Mouse (Mus musculus) NIH3T3 (cell line): ENCODE results near the gene Nxnl2.
"Not testable (repeated sequence)": the region's sequence is repeated elsewhere in the genome, so short reads cannot be mapped to it uniquely, and the experiment has no call there.

ENCODE experiments used
- DNase-seq: peaks from one replicate; pipeline ENCODE4 v3.0.0-alpha.2; 2012; ENCODE audit warnings: low read depth

Gene Nxnl2

DNA sequence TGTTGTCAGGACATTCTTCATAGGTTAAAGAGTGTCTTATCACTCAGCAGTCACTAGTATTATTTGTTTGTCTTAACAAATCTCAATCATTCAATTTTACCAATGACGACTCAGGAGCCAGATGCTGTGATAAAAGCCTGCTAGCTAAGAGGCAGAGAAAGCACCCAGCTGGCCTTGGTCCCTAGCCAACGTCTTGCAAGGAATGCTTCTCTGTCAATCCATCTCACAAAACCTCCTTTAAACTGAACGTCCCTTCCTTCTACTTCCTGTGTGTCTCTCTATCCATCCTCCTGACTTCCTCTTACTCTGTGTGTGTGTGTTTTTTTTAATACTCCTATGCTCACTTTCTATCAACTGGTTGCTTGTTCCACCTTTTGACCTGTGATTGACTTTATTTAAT, 8.5 kb downstream of the Nxnl2 start:
- peak; percentile 18 for DNase-seq

DNA sequence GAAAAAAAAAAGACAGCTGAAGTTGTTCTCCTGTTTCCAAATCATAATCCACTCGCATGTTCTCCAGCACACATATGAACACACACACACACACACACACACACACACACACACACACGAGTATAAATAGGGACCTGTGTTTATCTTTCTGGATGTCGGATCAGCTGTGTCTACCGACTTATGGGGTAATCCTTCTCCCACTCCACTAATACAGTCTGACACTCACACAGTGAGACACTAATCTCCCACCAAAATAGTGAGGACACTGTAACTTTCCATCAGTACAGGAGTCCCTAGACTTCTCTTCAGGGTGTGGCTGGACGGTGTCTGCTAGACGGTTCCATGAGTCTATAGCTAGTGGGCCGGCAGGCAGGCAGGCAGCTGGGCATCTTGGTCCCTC, 11.4 kb downstream of the Nxnl2 start:
- DNase-seq, result no peak

DNA sequence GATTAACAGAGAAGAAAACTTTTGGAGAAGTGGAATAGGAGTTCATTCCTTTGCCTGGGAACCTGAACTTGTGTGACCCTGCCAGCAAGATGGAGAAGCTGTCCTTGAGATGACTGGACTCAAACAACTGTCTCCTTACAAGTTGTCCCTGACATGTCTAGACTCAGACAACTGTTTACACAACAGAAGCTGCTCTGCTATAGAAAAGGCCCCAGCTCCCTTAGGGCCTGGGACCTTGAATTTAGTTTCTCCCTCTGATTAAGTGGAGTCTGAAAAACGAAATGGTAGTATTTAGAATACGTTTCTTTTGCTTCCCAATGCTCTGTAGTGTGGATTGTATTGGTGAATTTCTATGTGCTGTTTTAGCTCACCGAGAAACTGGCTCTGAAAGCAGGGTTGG, 14.1 kb downstream of the Nxnl2 start:
- DNase-seq, result no peak

DNA sequence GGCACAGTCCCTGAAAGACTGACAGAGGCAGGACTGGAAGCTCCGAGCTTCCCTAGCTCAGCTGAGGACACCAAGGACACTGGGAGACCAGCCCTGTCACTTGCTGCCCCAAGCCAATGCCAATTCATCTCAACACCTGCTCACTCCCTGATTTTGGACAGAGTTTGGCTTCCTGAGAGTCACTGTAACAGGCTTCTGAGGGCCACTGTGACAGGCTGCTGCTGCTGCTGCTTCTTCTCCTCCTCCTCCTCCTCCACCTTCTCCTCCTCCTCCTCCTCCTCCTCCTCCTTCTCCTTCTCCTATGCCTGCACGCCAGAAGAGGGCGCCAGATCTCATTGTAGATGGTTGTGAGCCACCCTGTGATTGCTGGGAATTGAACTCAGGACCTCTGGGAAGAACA, 19.5 kb downstream of the Nxnl2 start:
- DNase-seq, result no peak

DNA sequence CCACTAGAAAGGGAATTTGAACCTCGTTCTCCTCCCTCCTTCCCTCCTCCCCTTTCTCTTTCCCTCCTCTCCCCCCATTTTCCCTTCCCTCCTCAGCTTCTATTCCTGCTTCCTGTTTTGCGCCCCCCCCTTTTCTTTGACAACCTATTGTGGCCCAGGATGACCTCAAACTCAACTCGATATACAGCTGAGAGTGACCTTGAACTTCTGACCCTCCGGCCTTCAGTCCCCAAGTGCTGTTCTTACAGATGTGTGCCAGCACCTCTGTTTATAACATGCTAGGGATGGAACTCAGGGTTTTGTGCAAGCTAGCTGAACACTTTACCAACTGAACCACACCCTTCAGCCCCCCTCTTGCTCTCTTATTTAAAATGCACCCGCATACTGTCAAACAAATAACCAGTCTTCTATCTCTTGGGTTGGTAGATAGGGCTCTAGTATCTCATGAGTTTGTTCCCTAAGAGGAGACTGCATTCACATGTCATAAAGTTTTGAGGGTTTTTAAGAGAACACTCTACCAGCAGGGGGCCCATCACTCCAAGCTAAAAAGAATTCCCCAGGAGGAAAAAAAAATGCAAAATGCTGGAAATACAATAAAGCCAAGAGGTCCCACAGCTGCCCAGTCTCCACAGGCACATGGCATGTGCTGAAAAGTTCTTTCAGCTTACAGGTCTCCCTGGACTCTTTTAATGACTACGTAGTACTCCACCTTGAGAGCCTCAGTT, 20.8 kb downstream of the Nxnl2 start:
- DNase-seq, result peak; percentile 84

DNA sequence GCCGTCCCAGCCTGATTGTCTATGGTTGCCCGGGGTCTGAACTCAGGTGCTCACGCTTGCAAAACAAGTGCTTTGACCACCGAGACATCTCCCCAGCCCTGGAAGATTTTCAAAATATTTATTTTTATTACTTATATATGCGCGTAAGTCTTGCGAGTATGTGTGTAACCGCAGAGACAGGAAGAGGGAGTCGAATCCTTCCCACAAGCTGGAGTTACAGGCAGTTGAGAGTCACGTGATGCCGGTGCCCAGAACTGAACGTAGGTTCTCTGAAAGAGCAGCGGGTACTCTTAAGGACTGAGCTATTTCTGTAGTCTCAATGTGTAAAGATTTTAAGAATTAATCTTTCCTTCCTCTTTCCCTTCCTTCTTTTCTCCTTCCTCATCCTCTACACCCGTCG, 23.1 kb downstream of the Nxnl2 start:
- no peak for DNase-seq

DNA sequence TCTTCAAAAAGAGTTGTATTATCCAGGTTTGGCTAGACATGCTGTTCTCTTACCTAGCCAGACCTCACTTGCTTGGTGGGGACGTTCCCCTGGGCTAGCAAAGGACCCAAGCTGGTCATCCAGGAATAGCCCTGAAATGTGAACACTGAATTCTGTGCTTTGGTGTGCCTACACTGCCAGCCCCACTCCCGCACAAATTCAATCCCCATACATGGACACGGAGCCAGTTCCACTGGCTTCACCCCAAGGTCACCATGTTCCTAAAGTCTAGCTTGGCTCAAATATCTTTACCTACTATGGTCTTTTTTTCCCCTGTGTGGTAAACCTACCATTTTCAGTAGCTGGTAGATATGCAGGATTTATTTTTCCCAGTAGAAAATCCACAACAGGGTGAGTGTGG, 26.9 kb downstream of the Nxnl2 start:
- DNase-seq, result no peak

DNA sequence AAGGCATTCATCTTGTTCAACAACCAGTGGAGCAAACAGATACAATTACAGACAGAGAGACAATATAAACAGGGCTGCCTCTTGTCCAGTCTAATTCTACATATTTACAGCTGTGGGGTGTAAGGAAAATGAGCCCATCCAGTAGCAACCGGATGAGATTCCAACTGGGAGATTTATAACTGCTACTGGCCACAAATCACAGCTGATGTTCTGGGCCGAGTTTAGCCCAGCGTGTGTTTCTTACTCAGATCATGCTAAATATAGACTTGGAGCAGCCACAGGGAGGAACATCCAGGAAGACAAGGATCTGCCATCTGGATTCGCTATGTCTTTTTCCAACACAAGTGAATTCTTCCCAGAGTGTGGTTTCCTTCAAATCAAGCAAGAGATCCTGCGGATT, 27.4 kb downstream of the Nxnl2 start:
- peak; percentile 81 for DNase-seq

DNA sequence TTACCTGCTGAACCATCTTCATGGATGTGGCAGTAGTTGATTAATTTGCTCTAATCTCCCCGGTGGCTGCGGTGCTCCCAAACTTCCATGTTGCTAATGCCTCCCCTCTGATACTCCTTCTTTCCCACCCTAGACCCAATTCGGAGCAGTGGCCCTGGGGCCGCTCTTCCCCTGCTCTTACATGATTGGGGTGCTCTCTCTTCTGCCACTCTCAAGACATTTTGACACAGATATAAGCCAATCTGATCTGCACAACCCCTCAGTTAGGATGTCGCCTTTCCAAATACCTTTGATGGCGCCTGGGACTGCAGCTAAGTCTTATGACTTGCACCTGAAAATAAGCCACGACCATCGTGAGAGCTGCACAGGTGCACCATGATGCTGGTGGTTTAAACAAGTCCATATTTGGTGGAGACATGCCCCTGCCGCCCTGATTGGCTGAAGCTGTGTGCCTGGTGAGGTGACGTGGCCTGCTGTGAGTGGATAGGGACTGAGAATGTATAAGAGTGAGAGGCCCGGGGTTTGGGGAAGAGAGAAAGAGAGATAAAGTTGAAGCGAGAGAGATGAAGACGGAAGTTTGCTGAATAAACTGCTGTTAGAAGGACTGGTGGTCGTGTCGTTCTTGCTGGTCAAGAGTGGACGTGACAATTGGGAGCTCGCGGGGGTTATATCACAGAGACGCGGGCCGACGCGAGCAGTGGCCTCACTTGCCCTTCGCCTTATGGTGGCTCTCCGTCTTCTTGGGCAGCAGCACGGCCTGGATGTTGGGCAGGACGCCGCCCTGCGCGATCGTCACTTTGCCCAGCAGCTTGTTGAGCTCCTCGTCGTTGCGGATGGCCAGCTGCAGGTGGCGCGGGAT, 31.4 kb downstream of the Nxnl2 start:
- not testable (repeated sequence) for DNase-seq

DNA sequence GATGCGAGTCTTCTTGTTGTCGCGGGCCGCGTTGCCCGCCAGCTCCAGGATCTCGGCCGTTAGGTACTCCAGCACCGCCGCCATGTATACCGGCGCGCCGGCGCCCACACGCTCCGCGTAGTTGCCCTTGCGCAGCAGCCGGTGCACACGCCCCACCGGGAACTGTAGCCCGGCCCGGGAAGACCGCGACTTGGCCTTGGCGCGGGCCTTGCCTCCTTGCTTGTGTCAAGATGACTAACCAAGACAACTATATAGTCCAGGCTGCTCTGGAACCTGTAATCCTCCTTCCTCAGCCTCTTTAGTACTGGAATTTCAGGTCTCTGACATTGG, 32.0 kb downstream of the Nxnl2 start:
- peak; percentile 60 for DNase-seq

DNA sequence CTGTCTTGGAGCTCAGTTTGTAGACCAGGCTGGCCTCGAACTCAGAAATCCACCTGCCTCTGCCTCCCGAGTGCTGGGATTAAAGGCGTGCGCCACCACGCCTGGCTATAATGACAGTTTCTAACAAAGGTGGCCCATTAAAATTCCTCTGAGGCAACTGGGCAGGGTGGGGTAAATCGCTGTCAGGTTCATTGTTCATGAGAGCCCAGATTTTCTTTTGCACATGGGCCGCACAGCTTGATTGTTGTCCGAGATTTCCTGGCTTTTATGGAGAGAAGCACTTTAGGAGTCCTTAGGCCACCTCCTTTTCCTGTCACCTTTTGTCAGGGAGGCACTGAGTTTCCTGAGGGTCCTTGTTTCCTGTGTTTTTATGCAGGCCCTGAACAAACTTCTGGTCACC, 32.6 kb downstream of the Nxnl2 start:
- no peak for DNase-seq

DNA sequence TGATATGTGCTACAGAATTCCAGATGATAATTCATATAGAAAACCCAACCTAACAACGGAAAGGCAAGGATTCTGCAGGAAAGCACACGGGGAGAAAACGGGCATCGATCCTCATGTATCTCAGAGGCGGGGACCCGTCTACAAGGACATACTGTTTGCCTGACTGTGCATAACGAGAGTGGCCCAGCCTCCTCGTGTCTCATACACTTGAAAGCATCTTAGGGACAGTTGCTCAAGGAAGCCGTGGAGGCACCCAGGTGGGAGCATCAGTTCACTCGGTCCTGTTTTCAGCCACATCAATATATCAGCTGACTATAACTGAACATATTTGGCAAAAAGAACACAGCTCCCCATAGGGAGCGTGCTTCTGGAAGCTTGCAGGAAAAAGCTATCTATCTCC, 33.3 kb downstream of the Nxnl2 start:
- DNase-seq, result not testable (repeated sequence)

DNA sequence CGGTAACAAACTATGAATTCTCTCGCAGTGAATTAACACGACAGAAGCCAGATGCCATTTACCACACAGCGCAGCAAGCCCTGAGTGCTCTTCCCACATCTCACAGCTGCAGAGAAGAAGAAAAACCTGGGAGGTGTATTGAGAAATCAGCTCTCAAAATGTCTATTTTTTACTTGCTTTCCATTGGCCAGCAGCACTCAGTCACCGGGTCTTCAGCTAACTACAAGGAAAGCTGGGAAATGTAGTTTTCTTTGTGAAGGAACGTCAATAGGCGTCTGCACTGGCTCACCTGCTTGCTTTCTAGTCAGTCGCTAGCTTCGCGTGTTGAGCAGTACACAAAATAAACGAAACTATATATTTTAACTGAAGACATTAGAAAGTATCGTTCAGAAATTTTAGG, 37.1 kb downstream of the Nxnl2 start:
- peak; percentile 27 for DNase-seq

DNA sequence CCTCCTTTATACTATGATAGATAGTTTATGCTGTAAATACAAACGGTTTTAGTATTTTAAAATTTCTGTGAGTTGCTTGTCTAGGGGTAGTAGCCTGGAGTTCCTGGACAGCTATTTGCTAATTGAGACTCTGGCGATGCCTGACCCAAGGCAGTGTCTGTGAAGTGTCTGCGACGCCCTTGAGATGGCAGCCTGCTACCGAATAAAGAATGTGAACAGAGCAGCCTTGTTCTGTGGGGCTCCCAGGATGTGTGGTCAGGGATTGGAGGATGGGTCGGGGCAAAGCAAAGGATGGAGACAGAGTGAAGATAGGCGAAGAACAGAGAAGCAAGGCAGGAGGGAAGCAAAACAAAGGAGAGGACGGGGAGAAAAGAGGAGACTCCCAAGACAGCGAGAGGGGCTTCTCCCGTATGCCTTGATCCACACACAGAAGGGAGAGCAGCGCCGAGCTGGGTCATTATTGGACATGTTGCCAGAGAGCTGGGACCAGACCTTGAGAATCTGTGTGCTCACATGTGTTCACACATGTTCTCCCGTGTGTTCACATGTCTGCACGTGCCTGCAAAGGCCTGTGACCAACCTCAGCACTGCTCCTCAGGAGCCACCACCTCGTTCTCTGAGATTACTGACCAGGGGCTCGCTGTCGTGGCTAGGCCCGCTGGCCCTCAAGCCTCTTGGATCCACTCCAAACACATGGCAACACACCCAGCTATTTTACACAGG, 37.7 kb downstream of the Nxnl2 start:
- DNase-seq, result peak; percentile 22

DNA sequence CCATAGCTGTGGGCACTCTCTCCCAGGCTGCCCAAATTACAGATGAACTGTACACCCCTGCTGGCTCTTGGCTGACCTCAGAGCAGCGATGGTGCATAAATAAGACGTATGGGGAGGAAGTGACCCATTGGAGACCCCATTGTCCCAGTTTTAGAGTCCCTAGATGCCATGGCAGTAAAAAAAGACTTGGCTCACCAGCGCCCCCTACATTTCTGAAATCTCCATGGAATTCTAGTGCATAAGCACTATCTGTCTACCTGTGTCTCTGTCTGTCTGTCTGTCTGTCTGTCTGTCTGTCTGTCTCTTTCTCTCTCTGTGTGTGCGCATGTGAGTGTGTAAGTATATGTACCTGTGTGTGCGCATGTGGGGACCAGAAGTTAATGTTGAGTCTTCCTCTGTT, 39.8 kb downstream of the Nxnl2 start:
- no peak for DNase-seq

DNA sequence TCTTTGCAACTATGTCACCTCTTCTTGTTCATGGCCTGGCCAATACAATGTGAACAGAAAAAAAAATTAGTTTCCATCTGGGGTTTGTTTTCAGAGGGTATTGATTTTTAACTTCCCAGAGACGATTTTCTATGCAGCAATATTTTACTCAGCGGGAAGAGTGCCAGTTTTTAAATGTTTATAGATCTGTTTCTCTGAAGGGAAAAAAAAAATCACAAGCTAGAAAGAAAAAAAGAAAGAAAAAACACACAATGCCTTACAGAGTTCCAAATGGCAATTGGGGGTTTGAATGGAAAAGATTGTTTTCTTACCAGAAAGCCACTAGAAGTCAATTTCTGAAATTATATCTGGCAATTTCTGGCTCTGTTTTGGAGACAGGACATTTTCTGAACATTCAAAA, 43.9 kb downstream of the Nxnl2 start:
- DNase-seq, result peak; percentile 29

DNA sequence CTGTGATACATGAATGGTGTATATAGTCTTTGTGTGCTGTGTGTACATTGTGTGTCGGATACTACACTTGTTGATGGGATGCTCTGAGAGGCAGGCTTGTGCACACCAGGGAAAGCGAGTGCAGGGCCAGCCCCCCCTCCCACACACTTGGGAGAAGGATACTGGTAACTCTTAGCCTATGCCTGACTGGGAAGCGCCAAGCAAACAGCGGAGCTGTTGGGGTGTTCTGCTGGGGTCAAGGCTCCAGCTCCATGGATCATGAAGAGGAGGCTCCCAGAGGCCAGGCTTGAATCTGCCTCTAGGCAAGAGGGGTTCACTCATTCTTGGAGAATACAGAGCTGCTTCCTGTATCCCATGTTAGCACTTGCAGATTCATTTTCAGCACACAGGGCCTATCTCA, 50.1 kb downstream of the Nxnl2 start:
- DNase-seq, result no peak

DNA sequence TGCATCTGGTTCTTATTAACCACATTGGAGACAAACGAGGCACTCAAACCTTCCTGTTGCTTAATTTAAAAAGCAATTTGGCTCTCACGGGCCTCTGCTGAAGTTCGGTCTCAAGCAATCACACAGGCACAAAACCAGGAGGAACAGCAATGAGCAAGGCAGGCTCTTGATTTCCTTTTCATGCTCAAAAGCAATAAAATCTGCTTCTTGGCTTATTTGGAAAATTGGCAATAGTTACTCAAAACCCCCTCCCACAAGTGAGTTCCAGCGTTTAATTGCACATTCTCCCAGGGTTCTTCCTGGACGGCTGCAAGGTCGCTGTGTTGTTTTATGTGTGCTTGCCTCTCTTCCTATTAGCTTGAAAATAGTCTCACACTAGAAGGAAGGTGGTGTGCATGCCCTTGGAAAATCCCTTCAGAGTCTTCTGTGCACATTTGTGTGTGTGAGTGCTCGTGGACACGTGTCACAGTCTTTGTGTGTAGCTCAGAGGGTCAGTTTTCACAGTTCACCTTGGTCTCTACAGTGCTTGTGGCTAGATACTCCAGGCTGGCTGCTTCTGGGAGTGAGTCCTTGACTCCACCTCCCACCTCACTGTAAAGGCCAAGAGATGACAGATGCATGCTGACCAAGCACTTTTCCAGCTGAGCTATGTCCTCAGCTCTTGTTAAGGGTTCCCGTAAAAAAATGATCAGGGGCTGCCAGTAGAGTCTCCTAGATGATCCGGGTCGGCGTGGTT, 50.8 kb downstream of the Nxnl2 start:
- DNase-seq, result peak; percentile 74
